Mouse (Mus musculus): ENCODE data around the gene Rnf213. TPM values are rescaled to one million over a fixed set of nuclear protein-coding genes. Genes with fewer than 3 reads are reported as not detected.

Rnf213 gene
- polyA plus RNA-seq, 1 experiment from 2014 or later: 2.1 TPM

DNA sequence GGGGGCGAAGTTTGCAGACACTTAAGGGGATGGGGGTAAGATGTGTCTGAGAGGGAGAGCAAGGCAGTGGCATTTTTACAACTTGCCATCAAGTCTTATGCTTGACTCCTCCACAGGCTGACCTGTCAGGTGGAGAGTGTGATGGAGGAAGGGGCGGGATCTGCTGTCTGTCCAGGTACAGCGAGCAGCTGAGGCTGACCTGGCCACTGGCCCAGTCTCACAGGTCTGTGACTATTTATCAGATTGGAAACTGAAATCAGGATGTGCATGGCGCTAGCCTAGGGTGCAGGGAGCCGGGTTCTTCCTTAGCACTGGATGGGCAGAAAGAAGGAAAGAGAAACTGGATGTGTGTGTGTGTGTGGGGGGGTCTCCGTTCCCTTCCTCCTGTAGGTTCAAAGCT lies 1.3 kb downstream of the Rnf213 start:
- ATAC-seq (ENCODE audit: low FRiP score): no peak

DNA sequence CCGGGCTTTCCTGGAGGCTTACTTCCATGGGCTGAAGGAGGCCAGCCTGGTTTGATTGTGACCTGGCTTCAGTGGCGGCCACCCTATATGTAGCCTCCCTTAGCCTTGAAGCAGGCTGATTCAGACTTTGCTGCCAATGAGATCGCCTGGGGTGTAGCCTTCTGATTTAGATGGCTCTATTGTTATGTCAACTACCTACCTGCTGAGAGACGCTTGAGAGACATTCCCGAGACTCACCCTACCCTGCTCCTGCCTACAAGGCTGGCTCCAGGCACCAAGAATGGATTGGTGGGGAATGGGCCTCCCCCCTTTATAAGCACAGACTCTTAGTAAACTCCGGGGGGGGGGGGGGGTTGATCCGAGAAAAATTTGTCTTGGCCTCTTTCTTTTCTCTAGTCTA lies 2.5 kb downstream of the Rnf213 start:
- H3K4me1 ChIP-seq (replicated peaks; ENCODE audit: control insufficient read depth, insufficient read depth, low read length): 0 out of 2 replicates have a peak, but pooled peaks cover 2% of the 10 kb centered on the region
- H3K36me3 ChIP-seq (ENCODE audit: control insufficient read depth, insufficient read depth, low read length): no peaks in the 10 kb centered on the region
- WGBS: 5% methylated on average over 7 of the region's 7 CpGs
- H3K27ac ChIP-seq (ENCODE audit: low read depth, low read length): no peak overlapping the region
- no peak overlapping the region for H3K4me2 ChIP-seq (replicated peaks; ENCODE audit: low read depth, low read length)
- H3K9me3 ChIP-seq (ENCODE audit: control insufficient read depth, low read length): no peaks in the 10 kb centered on the region
- ATAC-seq (ENCODE audit: low FRiP score) (no peak), DNase-seq (ENCODE audit: low spot score) (no peak)
- H3K9ac ChIP-seq (ENCODE audit: low read depth, low read length): no peak overlapping the region
- peaks cover 57% of the 10 kb centered on the region for H3K27me3 ChIP-seq (ENCODE audit: control insufficient read depth, insufficient read depth, low read length)
- no peak overlapping the region for H3K4me3 ChIP-seq (ENCODE audit: low read depth, low read length)

More for the DNA sequence above, 1.3 kb downstream of the Rnf213 start:
- H3K4me2 ChIP-seq (replicated peaks; ENCODE audit: low read depth, low read length): no peak overlapping the region
- no peak overlapping the region for H3K27ac ChIP-seq (ENCODE audit: low read depth, low read length)
- H3K36me3 ChIP-seq (ENCODE audit: control insufficient read depth, insufficient read depth, low read length): no peaks in the 10 kb centered on the region
- 47% methylated on average over 6 of the region's 6 CpGs for WGBS
- peaks cover 5% of the 10 kb centered on the region; the same call in 1 of the 2 replicates for H3K4me1 ChIP-seq (replicated peaks; ENCODE audit: control insufficient read depth, insufficient read depth, low read length)
- no peaks in the 10 kb centered on the region for H3K9me3 ChIP-seq (ENCODE audit: control insufficient read depth, low read length)
- peaks cover 69% of the 10 kb centered on the region for H3K27me3 ChIP-seq (ENCODE audit: control insufficient read depth, insufficient read depth, low read length)
- no peak for DNase-seq (ENCODE audit: low spot score)
- no peak overlapping the region for H3K9ac ChIP-seq (ENCODE audit: low read depth, low read length)
- no peak overlapping the region for H3K4me3 ChIP-seq (ENCODE audit: low read depth, low read length)

DNA sequence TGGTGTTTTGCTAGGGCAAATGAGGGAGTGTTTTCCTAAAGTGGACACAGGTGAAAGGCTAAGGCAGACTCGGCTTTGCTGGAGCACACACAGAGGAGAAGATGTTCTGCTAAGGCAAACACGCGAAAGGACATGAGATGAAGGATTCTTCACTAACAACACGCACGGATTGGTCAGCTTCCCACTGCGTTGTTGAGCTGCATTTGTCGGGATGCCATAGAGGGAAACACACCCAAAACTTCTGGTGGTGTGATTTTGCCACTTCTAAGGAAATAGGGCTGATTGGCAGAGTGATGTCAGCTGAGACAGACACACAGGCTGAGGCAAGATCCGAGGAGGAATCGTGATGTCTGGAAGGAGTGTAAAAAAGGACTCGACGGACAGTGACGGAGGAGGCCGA lies 3.0 kb downstream of the Rnf213 start:
- Histone ChIP-seq H3K27me3 (ENCODE audit: control insufficient read depth, insufficient read depth, low read length) (peaks cover 52% of the 10 kb centered on the region), H3K9ac (ENCODE audit: low read depth, low read length) (no peak overlapping the region), H3K27ac (ENCODE audit: low read depth, low read length) (no peak overlapping the region), H3K4me1 (replicated peaks; ENCODE audit: control insufficient read depth, insufficient read depth, low read length) (0 out of 2 replicates have a peak, but pooled peaks cover 2% of the 10 kb centered on the region), H3K36me3 (ENCODE audit: control insufficient read depth, insufficient read depth, low read length) (no peaks in the 10 kb centered on the region), H3K4me2 (replicated peaks; ENCODE audit: low read depth, low read length) (no peak overlapping the region), H3K4me3 (ENCODE audit: low read depth, low read length) (no peak overlapping the region), H3K9me3 (ENCODE audit: control insufficient read depth, low read length) (no peaks in the 10 kb centered on the region)
- DNase-seq (ENCODE audit: low spot score): no peak
- no peak for ATAC-seq (ENCODE audit: low FRiP score)
- 14% methylated on average over 13 of the region's 13 CpGs for WGBS

DNA sequence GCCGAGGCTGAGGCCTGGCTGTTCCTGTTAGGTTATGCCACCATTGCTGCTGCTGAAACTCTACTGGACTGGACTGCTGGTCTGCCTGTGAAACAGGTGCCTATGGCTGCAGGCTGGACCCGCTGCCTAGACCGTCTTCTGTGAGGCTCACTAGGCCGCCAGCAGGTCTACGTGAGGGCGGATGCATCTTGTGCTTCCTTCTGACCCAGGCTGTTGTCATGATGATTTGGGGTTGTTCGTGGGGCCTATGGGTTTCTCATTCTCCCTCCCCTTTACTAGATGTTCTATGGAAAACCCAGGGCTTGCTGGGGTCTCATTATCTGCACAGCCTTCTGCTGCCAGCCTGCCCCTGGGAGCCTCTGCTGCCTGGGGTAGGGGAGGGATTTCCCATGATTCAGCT lies 3.6 kb downstream of the Rnf213 start:
- no peak overlapping the region for H3K27ac ChIP-seq (ENCODE audit: low read depth, low read length)
- no peak overlapping the region for H3K4me3 ChIP-seq (ENCODE audit: low read depth, low read length)
- 27% methylated on average over 7 of the region's 7 CpGs for WGBS
- no peak overlapping the region for H3K4me2 ChIP-seq (replicated peaks; ENCODE audit: low read depth, low read length)
- DNase-seq (ENCODE audit: low spot score): no peak
- ATAC-seq (ENCODE audit: low FRiP score): no peak
- H3K27me3 ChIP-seq (ENCODE audit: control insufficient read depth, insufficient read depth, low read length): peaks cover 47% of the 10 kb centered on the region
- 0 out of 2 replicates have a peak, but pooled peaks cover 2% of the 10 kb centered on the region for H3K4me1 ChIP-seq (replicated peaks; ENCODE audit: control insufficient read depth, insufficient read depth, low read length)
- no peaks in the 10 kb centered on the region for H3K9me3 ChIP-seq (ENCODE audit: control insufficient read depth, low read length)
- H3K9ac ChIP-seq (ENCODE audit: low read depth, low read length): no peak overlapping the region
- H3K36me3 ChIP-seq (ENCODE audit: control insufficient read depth, insufficient read depth, low read length): no peaks in the 10 kb centered on the region

DNA sequence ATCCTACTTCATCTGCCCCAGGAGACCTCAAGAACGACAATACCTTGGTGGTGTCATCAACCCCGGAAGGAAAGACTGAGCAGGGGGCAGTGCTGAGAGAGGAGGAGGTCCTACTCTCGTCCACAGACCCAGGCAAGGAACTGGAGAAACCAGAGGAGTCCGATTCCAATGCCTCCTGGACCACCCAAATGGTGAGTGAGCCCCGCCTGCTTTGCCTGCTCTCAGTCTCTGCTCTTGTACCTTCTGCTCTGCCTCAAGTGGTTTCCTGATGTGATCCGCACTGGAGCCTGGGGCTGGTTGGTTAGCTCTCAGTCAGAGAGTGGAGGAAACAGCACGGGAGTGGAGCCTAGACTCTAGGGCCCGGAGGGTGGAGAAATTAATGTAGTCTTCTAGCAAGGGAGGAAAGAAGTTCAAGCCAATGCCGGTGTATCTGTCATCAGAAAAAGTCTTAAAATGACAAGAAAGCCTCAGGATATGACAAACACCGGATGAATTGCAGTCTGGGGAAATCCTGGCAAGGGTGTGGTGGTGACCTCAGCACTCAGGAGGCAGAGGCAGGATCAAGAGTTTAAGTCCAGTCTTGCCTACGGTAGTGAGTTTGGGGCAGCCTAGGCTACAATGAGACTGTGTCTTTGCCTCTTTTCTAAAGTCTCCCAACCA lies 9.7 kb downstream of the Rnf213 start:
- ATAC-seq (ENCODE audit: low FRiP score) (no peak), DNase-seq (ENCODE audit: low spot score) (no peak)
- Histone ChIP-seq H3K9me3 (ENCODE audit: control insufficient read depth, low read length) (no peaks in the 10 kb centered on the region), H3K4me2 (replicated peaks; ENCODE audit: low read depth, low read length) (no peak overlapping the region), H3K4me1 (replicated peaks; ENCODE audit: control insufficient read depth, insufficient read depth, low read length) (no peaks in the 10 kb centered on the region), H3K27ac (ENCODE audit: low read depth, low read length) (no peak overlapping the region), H3K9ac (ENCODE audit: low read depth, low read length) (no peak overlapping the region), H3K4me3 (ENCODE audit: low read depth, low read length) (no peak overlapping the region), H3K27me3 (ENCODE audit: control insufficient read depth, insufficient read depth, low read length) (no peaks in the 10 kb centered on the region), H3K36me3 (ENCODE audit: control insufficient read depth, insufficient read depth, low read length) (no peaks in the 10 kb centered on the region)
- WGBS: 59% methylated on average over 11 of the region's 11 CpGs

DNA sequence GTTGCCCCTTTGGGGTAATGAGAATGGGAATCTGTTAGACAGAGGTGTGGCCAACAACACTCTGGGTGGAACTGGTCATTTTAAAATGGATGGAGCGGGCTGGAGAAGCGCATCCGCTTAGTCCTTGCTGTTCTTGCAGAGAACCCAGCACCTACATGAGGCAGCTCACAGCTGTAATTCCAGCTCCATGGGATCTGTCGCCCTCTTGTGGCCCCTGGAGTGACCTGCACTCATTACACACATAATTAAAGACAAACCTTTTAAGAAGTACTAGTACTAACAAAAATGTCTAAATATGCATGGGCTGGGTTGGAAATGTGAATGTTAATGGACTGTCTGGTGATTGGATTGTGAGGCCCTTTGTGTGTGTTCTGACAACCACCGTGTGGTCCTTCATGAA lies 11.7 kb downstream of the Rnf213 start:
- no peak for ATAC-seq (ENCODE audit: low FRiP score)
- H3K9me3 ChIP-seq (ENCODE audit: control insufficient read depth, low read length): no peaks in the 10 kb centered on the region
- H3K4me3 ChIP-seq (ENCODE audit: low read depth, low read length): no peak overlapping the region
- no peaks in the 10 kb centered on the region for H3K4me1 ChIP-seq (replicated peaks; ENCODE audit: control insufficient read depth, insufficient read depth, low read length)
- H3K27me3 ChIP-seq (ENCODE audit: control insufficient read depth, insufficient read depth, low read length): no peaks in the 10 kb centered on the region
- no peak overlapping the region for H3K27ac ChIP-seq (ENCODE audit: low read depth, low read length)
- no peaks in the 10 kb centered on the region for H3K36me3 ChIP-seq (ENCODE audit: control insufficient read depth, insufficient read depth, low read length)
- no peak overlapping the region for H3K4me2 ChIP-seq (replicated peaks; ENCODE audit: low read depth, low read length)
- WGBS: 47% methylated on average over 5 of the region's 5 CpGs
- DNase-seq (ENCODE audit: low spot score): peak; percentile 66
- H3K9ac ChIP-seq (ENCODE audit: low read depth, low read length): no peak overlapping the region

DNA sequence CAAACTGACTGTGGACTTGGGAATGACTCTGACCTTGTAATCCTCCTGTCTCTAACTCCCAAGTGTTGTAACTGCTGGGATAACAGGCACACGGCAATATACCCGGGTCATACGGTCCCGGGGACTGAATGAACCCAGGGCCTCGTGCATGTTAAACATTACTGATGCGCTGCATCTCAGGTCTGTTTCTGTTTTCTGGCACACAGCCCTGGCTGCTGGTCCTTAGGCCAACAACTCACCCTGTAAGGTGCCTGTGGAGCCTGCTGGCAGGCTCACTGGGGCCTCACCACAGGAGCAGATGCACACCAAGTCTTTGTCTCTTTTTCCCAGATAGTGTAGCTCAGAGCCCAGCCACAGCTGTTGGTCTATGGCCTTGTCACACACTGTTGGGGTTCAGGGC lies 14.5 kb downstream of the Rnf213 start:
- Histone ChIP-seq H3K36me3 (ENCODE audit: control insufficient read depth, insufficient read depth, low read length) (no peaks in the 10 kb centered on the region), H3K4me3 (ENCODE audit: low read depth, low read length) (no peak overlapping the region), H3K9ac (ENCODE audit: low read depth, low read length) (no peak overlapping the region), H3K27ac (ENCODE audit: low read depth, low read length) (no peak overlapping the region), H3K9me3 (ENCODE audit: control insufficient read depth, low read length) (no peaks in the 10 kb centered on the region), H3K27me3 (ENCODE audit: control insufficient read depth, insufficient read depth, low read length) (no peaks in the 10 kb centered on the region), H3K4me2 (replicated peaks; ENCODE audit: low read depth, low read length) (no peak overlapping the region), H3K4me1 (replicated peaks; ENCODE audit: control insufficient read depth, insufficient read depth, low read length) (no peaks in the 10 kb centered on the region)
- ATAC-seq (ENCODE audit: low FRiP score): no peak
- WGBS: 93% methylated on average over 6 of the region's 6 CpGs
- DNase-seq (ENCODE audit: low spot score): no peak

DNA sequence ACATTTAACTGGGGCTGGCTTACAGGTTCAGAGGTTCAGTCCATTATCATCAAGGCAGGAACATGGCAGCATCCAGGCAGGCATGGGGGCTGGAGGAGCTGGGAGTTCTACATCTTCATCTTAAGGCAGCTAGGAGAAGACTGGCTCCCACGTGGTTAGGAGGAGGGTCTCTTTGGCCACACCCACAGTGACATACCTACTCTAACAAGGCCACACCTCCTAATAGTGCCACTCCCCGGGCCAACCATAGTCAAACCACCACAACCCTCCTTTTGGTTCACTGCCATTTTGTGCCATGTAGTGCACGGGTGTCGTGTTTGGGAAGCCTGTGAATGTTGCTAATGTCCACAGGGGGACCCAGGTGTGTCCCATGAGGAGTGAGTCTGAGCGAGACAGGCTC lies 15.1 kb downstream of the Rnf213 start:
- Histone ChIP-seq H3K4me1 (replicated peaks; ENCODE audit: control insufficient read depth, insufficient read depth, low read length) (no peaks in the 10 kb centered on the region), H3K27me3 (ENCODE audit: control insufficient read depth, insufficient read depth, low read length) (no peaks in the 10 kb centered on the region), H3K4me3 (ENCODE audit: low read depth, low read length) (no peak overlapping the region), H3K27ac (ENCODE audit: low read depth, low read length) (no peak overlapping the region), H3K36me3 (ENCODE audit: control insufficient read depth, insufficient read depth, low read length) (no peaks in the 10 kb centered on the region), H3K4me2 (replicated peaks; ENCODE audit: low read depth, low read length) (no peak overlapping the region), H3K9me3 (ENCODE audit: control insufficient read depth, low read length) (no peaks in the 10 kb centered on the region), H3K9ac (ENCODE audit: low read depth, low read length) (no peak overlapping the region)
- DNase-seq (ENCODE audit: low spot score) (no peak), ATAC-seq (ENCODE audit: low FRiP score) (no peak)
- 52% methylated on average over 5 of the region's 5 CpGs for WGBS

DNA sequence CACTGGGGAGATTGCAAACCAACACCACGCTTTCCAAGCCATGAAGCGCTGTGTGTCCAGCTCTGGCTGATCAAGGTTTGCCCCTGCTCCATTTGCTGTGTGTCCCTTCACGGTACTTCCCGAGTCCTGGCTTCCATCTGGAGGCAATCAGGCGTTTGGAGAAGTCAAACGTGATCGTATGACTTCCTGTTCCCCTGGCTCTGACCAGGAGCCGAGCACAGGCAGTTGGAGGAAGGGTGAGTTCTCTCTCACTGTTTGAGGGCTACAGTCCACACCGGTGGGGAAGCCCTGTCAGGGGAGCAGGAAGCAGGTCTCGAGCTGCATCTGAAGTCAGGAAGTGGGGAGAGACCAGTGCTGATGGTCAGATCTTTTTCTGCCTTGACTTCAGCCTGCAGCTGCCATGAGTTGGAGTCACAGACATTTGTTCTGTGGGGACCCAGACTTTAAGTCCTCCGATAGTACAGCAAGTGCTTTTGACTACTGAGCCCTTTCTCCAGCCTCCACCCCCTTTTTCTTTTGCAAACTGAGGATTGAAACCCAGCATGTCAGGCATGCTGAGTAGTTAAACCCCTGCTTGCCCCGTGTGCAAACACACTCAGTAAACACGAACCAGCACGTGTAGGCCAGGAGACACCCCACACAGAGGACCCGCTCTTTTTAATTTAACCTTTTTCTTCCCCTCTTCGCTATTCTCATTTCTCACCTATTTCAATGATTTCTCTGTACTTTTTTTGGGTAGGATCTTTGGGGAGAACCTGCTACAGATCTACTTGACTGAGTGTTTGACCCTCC lies 26.6 kb downstream of the Rnf213 start:
- Histone ChIP-seq H3K4me1 (replicated peaks; ENCODE audit: control insufficient read depth, insufficient read depth, low read length) (no peaks in the 10 kb centered on the region), H3K4me2 (replicated peaks; ENCODE audit: low read depth, low read length) (no peak overlapping the region), H3K27ac (ENCODE audit: low read depth, low read length) (no peak overlapping the region), H3K9me3 (ENCODE audit: control insufficient read depth, low read length) (no peaks in the 10 kb centered on the region), H3K27me3 (ENCODE audit: control insufficient read depth, insufficient read depth, low read length) (no peaks in the 10 kb centered on the region), H3K9ac (ENCODE audit: low read depth, low read length) (no peak overlapping the region), H3K4me3 (ENCODE audit: low read depth, low read length) (no peak overlapping the region), H3K36me3 (ENCODE audit: control insufficient read depth, insufficient read depth, low read length) (no peaks in the 10 kb centered on the region)
- DNase-seq (ENCODE audit: low spot score) (peak; percentile 19), ATAC-seq (ENCODE audit: low FRiP score) (no peak)
- WGBS: 61% methylated on average over 16 of the region's 16 CpGs

All from hindbrain, embryonic 11.5 days (tissue).